Mouse (Mus musculus) lung, postnatal 0 days (tissue): ENCODE data around the gene March6.

Experiments
- CTCF ChIP-seq: IDR thresholded peaks from 2 replicates; pipeline ENCODE4 v1.5.1; 2016; ENCODE audit warnings: antibody characterized with exemption, mild to moderate bottlenecking
- EP300 ChIP-seq: IDR thresholded peaks from 2 replicates; pipeline ENCODE4 v1.6.1; 2016; ENCODE audit warnings: antibody characterized with exemption, mild to moderate bottlenecking, control low read depth

DNA sequence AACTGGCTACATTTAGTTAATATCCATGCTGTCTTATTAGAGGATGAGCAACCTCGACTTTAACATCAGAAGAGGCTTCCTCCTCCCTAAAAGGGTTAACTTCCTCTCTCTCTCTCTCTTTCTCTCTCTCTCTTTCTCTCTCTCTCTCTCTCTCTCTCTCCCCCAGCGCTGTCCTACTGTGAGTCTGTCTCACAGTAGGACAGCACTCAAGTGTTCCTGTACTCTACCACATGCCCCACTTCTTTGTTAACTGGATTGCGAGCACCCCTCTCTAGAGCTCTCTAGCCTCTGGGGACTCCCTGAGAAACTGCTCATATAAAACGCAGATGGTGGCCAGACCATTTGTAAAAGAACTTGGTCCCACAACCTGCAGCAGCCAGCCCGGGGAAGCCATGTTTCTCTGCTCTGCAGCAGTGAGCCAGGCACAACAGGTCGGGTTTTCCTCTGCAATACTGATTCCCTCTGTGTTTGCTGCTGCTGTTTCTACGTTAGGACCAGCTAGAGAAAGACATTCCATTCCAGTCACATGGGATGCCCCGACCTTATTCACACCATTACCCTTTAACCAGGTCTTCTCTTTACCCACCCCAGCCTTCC lies 4.5 kb upstream of the March6 start:
- TF ChIP-seq EP300 (no peak), CTCF (no peak)
